Mouse (Mus musculus): Measurements from ENCODE around the gene Plb1. TPM values are rescaled to one million over a fixed set of nuclear protein-coding genes. Genes with fewer than 3 reads are reported as not detected.

Gene Plb1
- polyA plus RNA-seq, 1 experiment, result not detected

DNA sequence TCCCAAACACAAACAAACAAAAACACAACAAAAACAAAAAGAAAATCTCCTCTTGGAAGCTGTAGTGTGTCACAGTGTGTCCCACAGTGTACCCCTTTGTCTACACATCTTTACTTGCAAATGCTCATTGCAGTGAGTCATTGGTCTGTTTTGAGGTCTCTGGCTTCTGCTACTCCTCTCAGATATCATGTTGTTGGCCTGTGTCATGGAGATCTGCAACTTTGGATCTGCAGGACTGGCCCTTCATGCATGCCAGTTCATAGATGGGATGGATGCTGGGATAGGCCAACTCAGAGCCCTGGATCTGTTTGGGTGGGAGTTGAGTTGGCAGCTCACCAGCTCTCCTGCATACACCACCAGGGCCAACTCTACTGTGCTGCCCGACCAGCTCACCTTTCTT is 176.3 kb downstream of the Plb1 start:
- TF ChIP-seq USF1 (IDR thresholded peaks at IDR 0.05; ENCODE audit: low read depth) (no peak), CTCF (IDR thresholded peaks at IDR 0.05; ENCODE audit: control insufficient read depth, insufficient read depth, insufficient read length) (no peak), MAX (IDR thresholded peaks at IDR 0.05) (no peak), FOSL1 (IDR thresholded peaks at IDR 0.05; ENCODE audit: insufficient read depth, low read length, poor library complexity, severe bottlenecking) (no peak), CEBPB (IDR thresholded peaks at IDR 0.05; ENCODE audit: low read depth) (no peak)
- no peaks in the 10 kb centered on the region for H3K79me3 ChIP-seq (ENCODE audit: low read depth)
- no peak overlapping the region for H3K4me3 ChIP-seq (ENCODE audit: insufficient read depth, poor library complexity, severe bottlenecking)

DNA sequence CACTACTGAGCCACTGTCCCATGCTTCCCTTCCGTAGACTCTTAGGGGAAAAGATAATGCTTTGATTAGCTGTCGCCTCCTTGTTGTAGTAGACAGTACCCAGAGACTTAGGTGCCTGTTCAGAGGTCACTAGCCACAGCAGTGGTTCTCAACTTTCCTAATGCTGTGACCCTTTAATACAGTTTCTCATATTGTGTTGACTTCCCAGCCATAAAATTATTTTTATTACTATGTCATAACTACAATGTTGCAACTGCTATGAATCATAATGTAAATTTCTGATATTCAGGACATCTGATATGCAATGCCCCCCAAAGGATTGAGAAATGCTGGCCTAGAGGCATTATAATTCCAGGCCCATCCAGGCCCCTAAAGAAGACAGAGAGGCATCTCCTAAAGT is 177.2 kb downstream of the Plb1 start:
- Histone ChIP-seq H3K27me3 (ENCODE audit: control insufficient read depth, insufficient read depth, insufficient read length) (no peaks in the 10 kb centered on the region), H3K79me2 (ENCODE audit: control insufficient read depth, insufficient read depth) (no peaks in the 10 kb centered on the region), H3K79me3 (ENCODE audit: low read depth) (no peaks in the 10 kb centered on the region), H3K4me3 (ENCODE audit: insufficient read depth, poor library complexity, severe bottlenecking) (no peak overlapping the region), H3K36me3 (ENCODE audit: control insufficient read depth, insufficient read depth) (no peaks in the 10 kb centered on the region), H3ac (ENCODE audit: control insufficient read depth, insufficient read length, low read depth) (no peak overlapping the region)
- TF ChIP-seq USF1 (IDR thresholded peaks at IDR 0.05; ENCODE audit: low read depth) (no peak), MAX (IDR thresholded peaks at IDR 0.05) (no peak), MYOD1 (IDR thresholded peaks at IDR 0.05; ENCODE audit: control insufficient read depth, insufficient read length, low read depth) (no peak), CEBPB (IDR thresholded peaks at IDR 0.05; ENCODE audit: low read depth) (peak; percentile 66), FOSL1 (IDR thresholded peaks at IDR 0.05; ENCODE audit: insufficient read depth, low read length, poor library complexity, severe bottlenecking) (no peak), MYOG (IDR thresholded peaks at IDR 0.05; ENCODE audit: control insufficient read depth, extremely low read depth, insufficient read length) (no peak)

More for the DNA sequence above, 176.3 kb downstream of the Plb1 start:
- H3ac ChIP-seq (ENCODE audit: control insufficient read depth, insufficient read length, low read depth), result no peak overlapping the region
- H3K27me3 ChIP-seq (ENCODE audit: control insufficient read depth, insufficient read depth, insufficient read length), result no peaks in the 10 kb centered on the region
- no peaks in the 10 kb centered on the region for H3K79me2 ChIP-seq (ENCODE audit: control insufficient read depth, insufficient read depth)
- no peaks in the 10 kb centered on the region for H3K36me3 ChIP-seq (ENCODE audit: control insufficient read depth, insufficient read depth)

DNA sequence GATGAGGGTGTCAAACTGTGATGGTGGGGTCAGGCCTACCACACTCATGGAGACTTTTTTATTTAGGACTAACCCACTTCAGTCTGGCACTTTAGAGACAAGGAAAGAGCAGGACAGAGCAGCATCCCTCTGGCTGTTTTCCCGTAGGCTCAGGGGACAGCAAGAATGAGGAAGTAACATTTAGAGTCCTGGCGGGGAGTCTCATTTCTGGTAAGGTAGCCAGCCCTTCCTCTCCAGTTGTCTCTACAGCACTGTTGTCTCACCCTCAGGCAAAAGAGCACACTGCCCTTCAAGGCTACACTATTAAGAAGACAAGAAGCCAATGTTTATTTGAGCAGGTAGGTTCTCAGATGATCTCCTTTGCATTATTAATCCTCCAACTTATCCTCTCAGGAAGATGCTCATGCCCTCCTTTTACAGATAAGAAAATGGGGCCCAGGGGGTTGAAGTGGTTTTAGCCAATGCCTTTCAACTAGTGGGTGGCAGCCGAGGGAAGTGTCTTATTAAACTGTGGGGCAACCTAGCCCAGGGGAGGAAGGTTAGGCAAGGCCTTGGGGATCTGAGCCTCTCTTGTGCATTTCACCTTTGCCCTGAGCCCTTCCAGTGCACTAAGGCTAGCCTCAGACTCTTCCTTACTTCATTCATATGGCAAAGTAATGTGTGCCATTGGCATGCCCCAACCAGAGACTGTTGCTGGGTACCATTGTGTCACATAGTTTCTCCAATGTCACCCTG is 178.6 kb downstream of the Plb1 start:
- no peaks in the 10 kb centered on the region for H3K36me3 ChIP-seq (ENCODE audit: control insufficient read depth, insufficient read depth)
- H3ac ChIP-seq (ENCODE audit: control insufficient read depth, insufficient read length, low read depth), result no peak overlapping the region
- H3K27me3 ChIP-seq (ENCODE audit: control insufficient read depth, insufficient read depth, insufficient read length), result no peaks in the 10 kb centered on the region
- no peak overlapping the region for H3K4me3 ChIP-seq (ENCODE audit: insufficient read depth, poor library complexity, severe bottlenecking)
- TF ChIP-seq CEBPB (IDR thresholded peaks at IDR 0.05; ENCODE audit: low read depth) (no peak), USF1 (IDR thresholded peaks at IDR 0.05; ENCODE audit: low read depth) (no peak), MYOD1 (IDR thresholded peaks at IDR 0.05; ENCODE audit: control insufficient read depth, insufficient read length, low read depth) (no peak), MYOG (IDR thresholded peaks at IDR 0.05; ENCODE audit: control insufficient read depth, extremely low read depth, insufficient read length) (no peak), CTCF (IDR thresholded peaks at IDR 0.05; ENCODE audit: control insufficient read depth, insufficient read depth, insufficient read length) (no peak), FOSL1 (IDR thresholded peaks at IDR 0.05; ENCODE audit: insufficient read depth, low read length, poor library complexity, severe bottlenecking) (no peak), MAX (IDR thresholded peaks at IDR 0.05) (no peak)
- H3K79me2 ChIP-seq (ENCODE audit: control insufficient read depth, insufficient read depth), result no peaks in the 10 kb centered on the region
- no peaks in the 10 kb centered on the region for H3K79me3 ChIP-seq (ENCODE audit: low read depth)

DNA sequence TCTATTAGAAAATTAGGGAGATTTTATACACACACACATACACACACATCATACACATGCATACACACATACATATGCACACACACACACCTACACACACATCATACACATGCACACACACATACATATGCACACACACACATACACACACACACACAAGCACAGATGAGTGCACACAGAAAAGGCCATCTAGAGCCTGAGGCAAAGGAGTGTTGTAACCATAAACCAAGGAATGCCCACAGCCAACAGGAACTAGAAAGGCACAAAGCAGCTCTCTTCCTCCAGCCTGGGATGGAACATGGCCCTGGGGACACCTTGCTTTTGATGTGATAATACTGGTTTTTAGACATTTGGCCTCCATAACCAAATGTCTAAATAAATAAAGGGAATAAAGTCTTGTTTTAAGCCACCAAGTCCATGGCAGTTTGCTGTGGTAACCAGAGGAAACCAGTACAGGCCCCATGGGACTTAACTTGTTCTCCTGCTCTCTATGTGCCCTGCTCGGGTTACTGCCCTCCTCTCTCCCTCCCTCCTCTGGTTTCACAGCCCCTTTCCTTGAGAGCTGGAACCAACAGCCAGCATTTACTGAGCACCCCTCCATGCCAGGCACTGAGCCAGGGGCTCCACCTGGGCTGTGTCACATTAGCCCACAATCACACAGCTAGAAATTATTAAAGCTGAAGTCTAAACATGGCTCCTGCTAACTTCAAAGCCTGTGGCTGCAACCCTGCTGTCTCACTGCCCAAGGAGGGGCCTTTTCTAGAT is 179.9 kb downstream of the Plb1 start:
- Histone ChIP-seq H3K36me3 (ENCODE audit: control insufficient read depth, insufficient read depth) (no peaks in the 10 kb centered on the region), H3K79me2 (ENCODE audit: control insufficient read depth, insufficient read depth) (no peaks in the 10 kb centered on the region), H3K4me3 (ENCODE audit: insufficient read depth, poor library complexity, severe bottlenecking) (no peak overlapping the region), H3ac (ENCODE audit: control insufficient read depth, insufficient read length, low read depth) (no peak overlapping the region), H3K79me3 (ENCODE audit: low read depth) (no peaks in the 10 kb centered on the region), H3K27me3 (ENCODE audit: control insufficient read depth, insufficient read depth, insufficient read length) (no peaks in the 10 kb centered on the region)
- TF ChIP-seq MAX (IDR thresholded peaks at IDR 0.05) (no peak), MYOG (IDR thresholded peaks at IDR 0.05; ENCODE audit: control insufficient read depth, extremely low read depth, insufficient read length) (no peak), CEBPB (IDR thresholded peaks at IDR 0.05; ENCODE audit: low read depth) (no peak), MYOD1 (IDR thresholded peaks at IDR 0.05; ENCODE audit: control insufficient read depth, insufficient read length, low read depth) (no peak), FOSL1 (IDR thresholded peaks at IDR 0.05; ENCODE audit: insufficient read depth, low read length, poor library complexity, severe bottlenecking) (no peak), USF1 (IDR thresholded peaks at IDR 0.05; ENCODE audit: low read depth) (no peak)

DNA sequence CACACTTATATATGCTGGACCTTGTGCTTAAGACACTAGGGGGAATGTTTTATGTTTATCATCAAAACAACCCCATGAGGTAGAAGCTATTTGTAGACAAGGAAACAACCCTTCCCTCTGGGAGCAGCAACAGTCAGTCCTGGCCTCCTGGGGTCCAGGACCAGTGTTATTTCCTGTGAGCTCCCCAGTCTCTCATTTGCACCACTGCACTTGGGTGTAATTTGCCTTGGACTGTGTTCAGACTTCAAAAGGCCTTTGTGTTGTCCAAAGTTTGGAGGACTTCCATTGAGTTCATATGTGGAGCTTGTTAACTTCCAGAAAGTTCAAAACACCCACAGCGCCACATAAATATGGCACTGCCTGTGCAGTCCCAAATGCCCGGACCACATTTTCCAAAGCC is 180.6 kb downstream of the Plb1 start:
- no peak overlapping the region for H3ac ChIP-seq (ENCODE audit: control insufficient read depth, insufficient read length, low read depth)
- no peaks in the 10 kb centered on the region for H3K79me2 ChIP-seq (ENCODE audit: control insufficient read depth, insufficient read depth)
- H3K36me3 ChIP-seq (ENCODE audit: control insufficient read depth, insufficient read depth), result no peaks in the 10 kb centered on the region
- H3K4me3 ChIP-seq (ENCODE audit: insufficient read depth, poor library complexity, severe bottlenecking), result no peak overlapping the region
- no peak for TF ChIP-seq MYOD1 (IDR thresholded peaks at IDR 0.05; ENCODE audit: control insufficient read depth, insufficient read length, low read depth)
- no peak for TF ChIP-seq USF1 (IDR thresholded peaks at IDR 0.05; ENCODE audit: low read depth)
- TF ChIP-seq CEBPB (IDR thresholded peaks at IDR 0.05; ENCODE audit: low read depth), result no peak
- TF ChIP-seq FOSL1 (IDR thresholded peaks at IDR 0.05; ENCODE audit: insufficient read depth, low read length, poor library complexity, severe bottlenecking), result no peak
- TF ChIP-seq MYOG (IDR thresholded peaks at IDR 0.05; ENCODE audit: control insufficient read depth, extremely low read depth, insufficient read length), result no peak
- no peak for TF ChIP-seq MAX (IDR thresholded peaks at IDR 0.05)
- no peak for TF ChIP-seq CTCF (IDR thresholded peaks at IDR 0.05; ENCODE audit: control insufficient read depth, insufficient read depth, insufficient read length)
- no peaks in the 10 kb centered on the region for H3K79me3 ChIP-seq (ENCODE audit: low read depth)
- no peaks in the 10 kb centered on the region for H3K27me3 ChIP-seq (ENCODE audit: control insufficient read depth, insufficient read depth, insufficient read length)

Measured in C2C12 (cell line).